Mouse (Mus musculus) midbrain, embryonic 16.5 days (tissue): ENCODE measurements around the gene Bzw2. TPM values are rescaled to one million over a fixed set of nuclear protein-coding genes. Genes with fewer than 3 reads are reported as not detected.

Source experiments
- ATAC-seq: fragments of 200-750 bp; cut with Nextera tagmentation; 2 replicates; pipeline ENCODE4 v1.8.0; 2017; ENCODE audit warnings: moderate TSS enrichment
- H3K27ac ChIP-seq: fragments of 300-500 bp; sonication (generic); 2 replicates; pipeline ENCODE4 v1.5.1; 2014; ENCODE audit warnings: mild to moderate bottlenecking, low read length, mixed read lengths
- H3K27me3 ChIP-seq: fragments of 300-500 bp; sonication (generic); 2 replicates; pipeline ENCODE4 v1.6.1; 2014; ENCODE audit warnings: low read depth, low read length, mixed read lengths; ENCODE audit not compliant: control insufficient read depth, insufficient read depth
- H3K36me3 ChIP-seq: fragments of 300-500 bp; sonication (generic); 2 replicates; pipeline ENCODE4 v1.6.1; 2014; ENCODE audit warnings: mild to moderate bottlenecking, low read length, moderate library complexity, mixed read lengths; ENCODE audit not compliant: control insufficient read depth, insufficient read depth
- H3K4me1 ChIP-seq: fragments of 300-500 bp; sonication (generic); 2 replicates; pipeline ENCODE4 v1.6.1; 2014; ENCODE audit warnings: mild to moderate bottlenecking, low read length, mixed read lengths; ENCODE audit not compliant: control insufficient read depth, insufficient read depth
- H3K4me2 ChIP-seq: fragments of 300-500 bp; sonication (generic); 2 replicates; pipeline ENCODE4 v1.6.1; 2014; ENCODE audit warnings: mild to moderate bottlenecking, low read length, mixed read lengths
- H3K4me3 ChIP-seq: fragments of 300-500 bp; sonication (generic); 2 replicates; pipeline ENCODE4 v1.5.1; 2014; ENCODE audit warnings: low read depth, mild to moderate bottlenecking, low read length, moderate library complexity, mixed read lengths
- H3K9ac ChIP-seq: fragments of 300-500 bp; sonication (generic); 2 replicates; pipeline ENCODE4 v1.6.1; 2014; ENCODE audit warnings: low read depth, low read length, mixed read lengths
- H3K9me3 ChIP-seq: fragments of 300-500 bp; sonication (generic); replicated peaks from 2 replicates; pipeline ENCODE4 v1.6.1; 2014; ENCODE audit warnings: mild to moderate bottlenecking, low read length, mixed read lengths; ENCODE audit not compliant: control insufficient read depth, poor library complexity, severe bottlenecking
- WGBS: fragments of 180-500 bp; shearing (Covaris S2); extraction: QIAGEN DNeasy Blood & Tissue Kit; methylation state at CpG from one replicate; pipeline ENCODE4 v1.1.7; 2014; 5-methylcytosine and 5-hydroxymethylcytosine counted together
- polyA plus RNA-seq: library from polyadenylated mRNA; unstranded; fragments of >200 nt; fragmentation: Nextera tagmentation; extraction: Ambion mirVana; gene quantifications from 2 replicates; pipeline ENCODE4 v1.2.1, GENCODE M21; 2015

The Bzw2 gene
- polyA plus RNA-seq, 1 experiment from 2014 or later = 402 TPM

DNA sequence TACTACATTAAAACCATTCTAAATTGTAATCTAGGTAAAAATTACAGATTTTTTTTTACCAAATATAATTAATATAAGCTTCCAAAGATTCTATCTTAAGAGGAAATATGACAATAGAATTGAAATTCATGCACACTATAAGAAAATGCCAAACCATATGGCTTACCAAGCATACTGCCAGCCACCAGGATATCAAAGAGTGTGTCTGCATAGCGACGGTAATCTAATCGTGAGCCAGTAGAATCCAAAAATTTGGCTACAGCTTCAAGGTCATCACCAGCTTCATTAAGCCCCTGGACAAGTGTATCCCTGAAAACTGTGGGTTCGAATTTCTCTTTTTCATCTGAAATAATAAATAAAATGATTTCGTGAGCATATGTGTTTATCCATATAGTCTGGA is 28.1 kb downstream of the Bzw2 start:
- Histone ChIP-seq H3K36me3 (peaks cover 26% of the 10 kb centered on the region), H3K4me2 (no peak overlapping the region), H3K4me3 (no peak overlapping the region), H3K9ac (no peak overlapping the region), H3K27me3 (no peaks in the 10 kb centered on the region), H3K4me1 (no peaks in the 10 kb centered on the region), H3K9me3 (no peaks in the 10 kb centered on the region), H3K27ac (no peak overlapping the region)
- 91% methylated on average over 5 of the region's 5 CpGs for WGBS
- no peak for ATAC-seq

DNA sequence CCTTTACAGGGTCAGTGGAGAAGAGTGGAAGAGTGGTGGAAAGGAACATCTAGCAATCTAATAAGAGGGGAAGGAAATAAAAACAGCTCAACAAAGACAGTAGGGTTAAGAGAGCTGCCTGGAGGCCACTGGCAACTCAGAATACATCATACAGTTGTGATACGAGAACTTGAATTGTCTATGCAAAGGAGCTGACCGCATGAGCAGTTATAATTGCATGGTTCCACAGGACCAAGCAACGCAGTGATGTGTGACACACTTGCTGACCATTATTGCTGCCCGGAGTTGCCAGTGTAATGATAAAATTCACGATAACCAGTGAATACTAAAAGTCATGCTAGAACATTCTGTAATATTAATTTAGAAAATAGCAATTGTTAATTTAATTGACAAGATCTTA is 31.8 kb downstream of the Bzw2 start:
- no peak overlapping the region for H3K27ac ChIP-seq
- no peak overlapping the region for H3K9ac ChIP-seq
- no peak overlapping the region for H3K4me2 ChIP-seq
- no peaks in the 10 kb centered on the region for H3K4me1 ChIP-seq
- no peak for ATAC-seq
- no peak overlapping the region for H3K4me3 ChIP-seq
- H3K9me3 ChIP-seq = no peaks in the 10 kb centered on the region
- peaks cover 22% of the 10 kb centered on the region for H3K36me3 ChIP-seq
- H3K27me3 ChIP-seq = no peaks in the 10 kb centered on the region
- 93% methylated on average over 5 of the region's 5 CpGs for WGBS

DNA sequence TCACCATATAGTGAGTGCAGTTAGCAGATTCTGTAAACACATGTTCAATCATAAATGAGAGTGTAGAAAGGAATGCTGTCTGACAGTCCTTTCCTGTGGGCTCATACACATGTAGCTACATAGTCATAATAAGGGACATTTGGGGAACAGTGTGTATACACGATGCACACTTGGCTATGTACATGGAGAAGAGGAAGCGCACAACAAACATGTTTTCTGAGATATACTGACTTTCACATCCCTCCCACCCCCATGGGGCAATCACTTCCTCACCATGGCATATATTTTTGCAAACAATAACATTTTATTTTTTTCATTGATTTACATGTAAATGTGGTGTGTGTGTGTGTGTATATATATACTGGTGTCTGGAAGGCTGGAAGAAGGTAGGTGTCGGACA is 38.6 kb downstream of the Bzw2 start:
- H3K27me3 ChIP-seq = no peaks in the 10 kb centered on the region
- H3K9me3 ChIP-seq = no peaks in the 10 kb centered on the region
- H3K27ac ChIP-seq = no peak overlapping the region
- ATAC-seq = no peak
- no peak overlapping the region for H3K4me2 ChIP-seq
- peaks cover 33% of the 10 kb centered on the region for H3K36me3 ChIP-seq
- no peak overlapping the region for H3K9ac ChIP-seq
- H3K4me3 ChIP-seq = no peak overlapping the region
- WGBS = 90% methylated on average over 3 of the region's 3 CpGs
- H3K4me1 ChIP-seq = no peaks in the 10 kb centered on the region

DNA sequence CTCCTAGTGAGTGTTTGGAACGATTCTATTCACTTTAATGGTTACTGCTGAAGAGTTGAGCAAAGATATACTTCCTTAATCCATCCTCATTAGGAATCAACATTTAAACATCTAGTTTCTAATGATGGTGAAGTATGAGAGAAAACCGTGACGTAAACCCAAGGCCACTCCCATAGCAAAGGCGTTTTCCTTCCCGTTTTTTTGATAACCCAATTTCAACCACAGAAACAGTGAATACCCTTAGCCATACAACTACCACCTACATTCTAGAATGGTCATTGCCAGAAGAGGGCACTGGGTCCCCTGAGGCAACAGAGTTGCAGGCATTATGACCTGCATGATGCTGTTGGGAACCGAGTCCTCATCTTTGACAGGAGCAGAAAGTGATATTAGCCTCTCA is 40.7 kb downstream of the Bzw2 start:
- no peak for ATAC-seq
- H3K9ac ChIP-seq = no peak overlapping the region
- H3K27me3 ChIP-seq = no peaks in the 10 kb centered on the region
- no peak overlapping the region for H3K4me3 ChIP-seq
- 95% methylated on average over 6 of the region's 6 CpGs for WGBS
- H3K4me2 ChIP-seq = no peak overlapping the region
- no peaks in the 10 kb centered on the region for H3K9me3 ChIP-seq
- no peaks in the 10 kb centered on the region for H3K4me1 ChIP-seq
- peaks cover 35% of the 10 kb centered on the region for H3K36me3 ChIP-seq
- H3K27ac ChIP-seq = no peak overlapping the region

DNA sequence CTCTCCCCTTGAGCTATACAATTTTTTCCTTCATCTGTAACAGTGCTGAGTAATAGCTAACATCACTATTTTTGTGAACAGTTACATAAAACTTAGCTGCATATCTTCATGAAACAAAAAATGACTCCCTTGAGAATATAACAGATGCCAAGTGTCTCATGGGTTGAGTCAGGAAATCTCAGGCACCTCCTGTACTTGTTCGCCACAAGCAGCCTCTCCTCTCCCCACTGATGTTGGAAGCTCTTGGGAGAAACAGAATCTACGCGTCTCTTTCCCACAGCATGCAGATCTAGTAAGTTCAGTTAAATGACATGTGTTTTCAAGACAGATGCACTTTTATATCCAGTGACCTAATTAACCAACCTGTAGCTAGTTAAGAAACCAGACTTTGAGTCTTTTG is 45.8 kb downstream of the Bzw2 start:
- no peak overlapping the region for H3K27ac ChIP-seq
- H3K9me3 ChIP-seq = no peaks in the 10 kb centered on the region
- H3K36me3 ChIP-seq = peaks cover 43% of the 10 kb centered on the region
- WGBS = 90% methylated on average over 3 of the region's 3 CpGs
- ATAC-seq = no peak
- no peak overlapping the region for H3K9ac ChIP-seq
- H3K4me2 ChIP-seq = no peak overlapping the region
- H3K4me3 ChIP-seq = no peak overlapping the region
- no peaks in the 10 kb centered on the region for H3K4me1 ChIP-seq
- no peaks in the 10 kb centered on the region for H3K27me3 ChIP-seq

DNA sequence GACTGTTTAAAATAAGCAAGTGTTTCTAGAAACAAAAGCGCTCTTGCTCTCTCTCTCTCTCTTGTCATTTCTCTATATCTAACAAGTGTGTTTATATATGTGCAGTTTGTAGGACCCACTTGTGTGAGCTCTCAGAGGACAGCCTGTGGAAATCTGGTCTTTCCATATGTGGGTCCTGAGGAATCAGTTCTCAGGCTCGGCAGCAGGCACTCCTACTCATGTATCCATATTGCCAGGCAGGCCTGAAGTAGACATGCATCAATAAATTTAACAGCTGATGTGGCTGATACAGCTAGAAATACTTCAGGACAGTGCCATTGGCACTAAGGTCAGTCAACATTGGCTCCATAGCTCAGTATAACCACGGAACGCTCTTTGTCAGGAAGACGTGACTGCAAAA is 46.8 kb downstream of the Bzw2 start:
- no peak for ATAC-seq
- no peak overlapping the region for H3K4me2 ChIP-seq

DNA sequence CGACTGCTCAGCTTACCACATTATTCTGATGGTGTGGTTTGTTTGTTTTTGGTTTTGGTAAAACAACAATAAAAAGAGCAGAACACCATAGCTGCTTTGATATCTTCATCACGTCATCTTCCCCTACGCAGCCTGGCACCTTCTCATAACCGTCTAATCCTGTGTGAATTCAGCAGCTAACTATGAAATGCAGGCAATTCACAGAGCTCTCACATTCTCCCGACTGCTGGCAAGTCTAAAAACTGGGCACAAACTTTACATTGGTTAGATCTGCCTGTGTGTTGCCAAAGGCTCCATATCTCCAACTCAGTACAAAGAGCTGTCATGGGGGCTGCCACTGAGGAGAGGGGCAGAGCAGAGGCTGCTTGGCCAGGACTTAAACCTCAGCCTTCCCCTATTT is 47.4 kb downstream of the Bzw2 start:
- H3K4me2 ChIP-seq = no peak overlapping the region
- H3K27me3 ChIP-seq = no peaks in the 10 kb centered on the region
- no peak for ATAC-seq
- no peaks in the 10 kb centered on the region for H3K9me3 ChIP-seq
- no peak overlapping the region for H3K9ac ChIP-seq
- H3K4me3 ChIP-seq = no peak overlapping the region
- H3K4me1 ChIP-seq = no peaks in the 10 kb centered on the region
- WGBS = 87% methylated on average over 5 of the region's 5 CpGs
- peaks cover 43% of the 10 kb centered on the region for H3K36me3 ChIP-seq
- H3K27ac ChIP-seq = no peak overlapping the region

More for the DNA sequence above, 46.8 kb downstream of the Bzw2 start:
- Histone ChIP-seq H3K27me3 (no peaks in the 10 kb centered on the region), H3K9ac (no peak overlapping the region), H3K4me1 (no peaks in the 10 kb centered on the region), H3K4me3 (no peak overlapping the region), H3K9me3 (no peaks in the 10 kb centered on the region), H3K36me3 (peaks cover 45% of the 10 kb centered on the region), H3K27ac (no peak overlapping the region)
- 92% methylated on average over 5 of the region's 5 CpGs for WGBS

DNA sequence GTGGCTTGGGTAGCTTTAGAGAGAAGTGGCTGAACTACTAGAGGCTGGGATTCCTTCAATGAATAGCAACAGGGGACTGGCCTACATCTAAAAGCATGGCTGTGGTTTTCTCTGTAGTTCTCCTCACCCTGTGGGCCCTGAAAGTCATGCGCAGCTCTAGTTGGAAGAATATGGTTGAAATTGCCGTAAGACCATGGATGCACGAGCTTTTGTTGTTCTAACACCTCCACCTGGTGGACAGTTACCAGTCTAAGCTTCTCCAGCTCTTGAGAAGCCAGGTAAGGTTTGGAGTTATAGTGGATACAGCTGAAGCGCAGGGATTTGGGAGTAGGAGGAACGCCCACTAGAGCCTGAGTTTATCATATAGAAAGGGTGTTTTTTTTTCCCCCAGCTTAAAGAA is 49.4 kb downstream of the Bzw2 start:
- Histone ChIP-seq H3K4me1 (no peaks in the 10 kb centered on the region), H3K27ac (no peak overlapping the region), H3K9ac (no peak overlapping the region), H3K27me3 (no peaks in the 10 kb centered on the region), H3K4me2 (no peak overlapping the region), H3K4me3 (no peak overlapping the region), H3K36me3 (peaks cover 41% of the 10 kb centered on the region), H3K9me3 (no peaks in the 10 kb centered on the region)
- WGBS = 93% methylated on average over 5 of the region's 5 CpGs
- no peak for ATAC-seq

DNA sequence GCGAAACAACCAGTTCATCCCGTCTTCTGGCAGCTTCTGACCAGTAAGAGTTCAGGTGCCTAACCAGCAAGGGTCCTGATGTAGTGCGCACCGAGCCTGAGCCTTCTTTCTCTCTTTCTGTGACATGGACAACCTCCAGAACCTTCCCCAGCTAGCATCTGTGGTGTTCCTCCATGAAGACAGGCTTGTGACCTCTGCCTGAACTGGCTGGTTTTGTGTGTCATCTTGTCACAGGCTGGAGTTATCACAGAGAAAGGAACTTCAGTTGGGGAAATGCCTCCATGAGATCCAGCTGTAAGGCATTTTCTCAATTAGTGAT is 54.3 kb downstream of the Bzw2 start:
- Histone ChIP-seq H3K27ac (no peak overlapping the region; the same call in 1 of the 2 replicates), H3K4me1 (peaks cover 5% of the 10 kb centered on the region), H3K36me3 (peaks cover 27% of the 10 kb centered on the region), H3K9ac (no peak overlapping the region), H3K9me3 (no peaks in the 10 kb centered on the region), H3K4me3 (no peak overlapping the region), H3K27me3 (no peaks in the 10 kb centered on the region), H3K4me2 (no peak overlapping the region)
- peak; percentile 69; the same call in 1 of the 2 replicates for ATAC-seq
- 83% methylated on average over 4 of the region's 4 CpGs for WGBS
